Mouse (Mus musculus) frontal cortex, adult (tissue): ENCODE measurements at regions not wholly inside any gene's neighbourhood (a gene's known extent, or its start where the extent isn't known, plus 50 kb on each side); places are given as distances from the start of the nearest gene placed in this dataset.
A peak's percentile ranks its signal among the peaks of the same experiment; 100 is the strongest.

Experiments used
- ATAC-seq: cut with Nextera tagmentation; 2 replicates; pipeline ENCODE4 v1.9.2; 2017; ENCODE audit warnings: mild to moderate bottlenecking, moderate library complexity, mixed read lengths; ENCODE audit not compliant: low TSS enrichment

GRCm38 (mm10) chr9:118204456-118204855 is 54.5 kb upstream of the Cmc1 start:
- no peak for ATAC-seq

GRCm38 (mm10) chr9:118206483-118206882 is 56.5 kb upstream of the Cmc1 start:
- ATAC-seq = no peak

DNA sequence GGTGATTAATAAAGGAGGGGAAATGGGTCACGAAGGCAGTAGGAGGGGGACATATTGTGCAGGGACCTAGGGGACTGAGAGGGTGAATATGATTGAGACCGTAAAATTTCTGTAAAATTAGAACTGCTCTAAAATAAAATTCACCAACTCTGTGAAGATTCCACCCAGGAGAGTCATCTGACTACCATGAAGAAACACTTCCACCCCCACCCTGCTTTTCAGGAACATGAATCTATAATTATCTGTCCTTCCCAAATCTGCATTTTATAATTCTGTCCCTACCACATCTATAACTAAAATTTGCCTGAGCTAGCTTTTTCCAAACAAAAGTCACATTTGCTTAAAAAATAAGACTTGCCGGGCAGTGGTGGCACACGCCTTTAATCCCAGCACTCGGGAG is 69.7 kb upstream of the Cmc1 start:
- ATAC-seq = peak; percentile 90

GRCm38 (mm10) chr9:118221186-118221585 is 71.2 kb upstream of the Cmc1 start:
- no peak for ATAC-seq

DNA sequence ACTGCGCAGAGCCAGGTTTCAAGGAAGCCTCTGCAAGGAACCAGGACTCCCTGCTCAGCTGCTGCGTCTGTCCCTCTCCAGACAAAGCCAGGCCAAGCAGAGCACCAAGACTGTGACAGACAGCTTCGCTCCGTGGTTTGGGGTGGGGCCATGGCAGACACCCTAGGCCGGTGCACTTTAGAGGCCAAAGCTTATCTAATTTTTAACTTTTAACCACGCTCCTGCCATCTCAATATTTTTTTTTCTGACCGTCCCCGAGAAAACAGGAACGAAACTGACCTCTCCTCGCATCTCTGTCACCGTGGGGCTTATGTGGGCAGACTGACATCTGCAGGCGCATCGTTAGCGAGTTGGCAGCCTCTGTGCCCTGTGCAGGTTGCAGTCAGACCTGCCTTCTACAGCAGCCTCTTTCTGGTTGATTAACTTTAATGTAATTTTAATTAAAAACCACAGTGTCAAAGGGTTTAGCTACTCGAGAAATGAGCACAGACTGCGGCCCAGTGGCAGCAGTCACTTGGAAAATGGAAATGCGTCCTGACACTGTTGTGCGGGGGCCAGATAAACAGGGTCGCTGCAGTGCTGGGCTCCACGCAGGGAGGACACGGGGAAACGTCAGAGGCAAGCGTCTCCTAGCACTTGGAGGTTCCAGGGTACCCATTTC is 77.6 kb upstream of the Cmc1 start:
- no peak for ATAC-seq

GRCm38 (mm10) chr9:118228691-118229427 is 78.9 kb upstream of the Cmc1 start:
- no peak for ATAC-seq

GRCm38 (mm10) chr9:118240711-118241110 is 90.7 kb upstream of the Cmc1 start:
- ATAC-seq = no peak

GRCm38 (mm10) chr9:118246820-118247628 is 97.0 kb upstream of the Cmc1 start:
- no peak for ATAC-seq

DNA sequence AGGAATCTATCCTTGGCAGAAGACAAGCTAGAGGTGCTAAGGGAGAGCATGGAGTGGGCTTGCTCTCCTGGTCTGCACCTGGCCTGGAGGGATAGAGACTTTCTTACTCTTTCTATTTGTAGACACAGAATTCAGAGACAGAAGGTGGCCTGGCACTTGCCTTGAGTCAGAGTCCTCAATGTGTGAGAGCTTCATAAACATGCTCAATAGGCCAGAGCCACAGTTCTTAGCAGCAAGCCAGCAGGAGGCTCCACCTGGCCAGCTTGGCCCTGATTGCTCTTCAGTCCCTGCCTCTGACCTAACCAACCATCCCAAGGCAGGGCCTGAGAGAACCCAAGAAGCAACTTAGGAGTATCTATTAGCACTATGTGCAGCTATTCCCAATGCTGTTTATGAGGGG is 103.9 kb upstream of the Cmc1 start:
- ATAC-seq = no peak

GRCm38 (mm10) chr9:118255200-118255733 is 105.3 kb upstream of the Cmc1 start:
- ATAC-seq = no peak

GRCm38 (mm10) chr9:118255751-118256266 is 105.8 kb upstream of the Cmc1 start:
- ATAC-seq = no peak

DNA sequence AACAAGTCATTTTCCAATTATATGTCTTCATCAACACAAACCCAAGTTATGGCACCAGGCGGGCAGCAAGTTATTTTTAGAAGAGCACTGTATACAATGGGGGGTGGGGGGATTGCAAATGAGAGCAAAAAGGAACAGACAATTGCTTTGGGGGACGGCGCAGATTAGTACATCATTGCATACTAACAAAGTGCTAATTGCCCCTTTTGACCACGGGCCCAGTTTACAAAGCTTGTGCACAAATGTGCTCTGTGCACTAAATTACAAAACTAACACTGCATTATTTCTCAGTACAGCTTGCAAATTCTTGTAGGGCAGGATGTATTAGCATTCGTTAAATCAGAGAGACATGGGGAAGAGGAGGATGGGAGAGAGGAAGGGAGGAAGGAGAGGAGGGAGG is 116.3 kb upstream of the Cmc1 start:
- no peak for ATAC-seq

GRCm38 (mm10) chr9:118271681-118272080 is 121.7 kb upstream of the Cmc1 start:
- ATAC-seq = no peak

DNA sequence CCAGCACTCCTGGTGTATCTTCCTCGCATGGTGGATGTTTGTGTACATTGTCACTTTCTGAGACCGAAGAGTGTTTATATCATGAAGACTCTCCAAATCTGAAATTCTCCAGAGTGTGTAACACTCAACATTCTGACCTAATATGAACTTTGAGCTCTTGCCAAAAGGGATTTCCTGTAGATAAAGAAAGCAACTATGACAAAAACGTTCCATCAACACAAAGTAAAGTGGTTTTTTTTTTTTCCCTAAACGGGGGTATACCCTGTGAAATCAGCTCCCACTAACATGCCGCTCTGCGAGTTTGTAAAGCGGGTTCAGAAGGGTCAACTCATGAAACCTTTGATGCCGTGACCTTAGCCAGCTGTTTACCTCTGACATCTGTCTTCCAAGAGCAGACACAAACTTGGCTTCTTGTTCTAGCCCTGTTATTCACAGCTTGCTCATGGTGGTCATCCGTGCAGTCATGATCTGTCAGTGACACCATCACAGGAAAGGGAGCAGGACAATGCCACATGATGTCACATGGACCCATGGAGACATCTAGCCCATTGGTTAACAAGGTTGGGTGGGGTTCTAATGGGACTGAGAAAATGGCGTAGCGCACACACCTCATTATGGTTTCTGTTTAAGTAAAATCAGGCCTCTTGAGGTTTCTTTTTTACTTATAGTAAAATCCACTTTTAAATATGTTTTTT is 122.9 kb upstream of the Cmc1 start:
- no peak for ATAC-seq

- ATAC-seq = no peak
These were observed 135.5 kb upstream of the Cmc1 start for GRCm38 (mm10) chr9:118285481-118285880.

DNA sequence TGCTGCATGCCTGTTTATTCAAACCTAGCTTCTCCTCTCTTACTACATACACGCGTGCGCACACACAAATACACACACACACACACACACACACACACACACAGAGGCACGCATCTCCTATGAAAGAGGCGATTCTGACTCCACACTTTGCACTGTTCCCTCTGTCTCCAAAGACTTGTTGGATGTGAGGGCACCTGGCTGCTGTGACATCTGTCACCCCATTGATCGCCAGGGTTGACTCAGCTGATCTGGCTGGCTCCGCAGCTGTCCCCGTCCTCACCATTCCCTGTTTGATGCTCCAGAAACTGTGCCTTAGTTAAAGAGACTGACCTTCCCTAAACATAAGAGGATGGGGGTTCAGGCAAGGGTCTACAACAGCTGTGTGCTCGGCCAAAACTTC is 137.6 kb upstream of the Cmc1 start:
- ATAC-seq = no peak

DNA sequence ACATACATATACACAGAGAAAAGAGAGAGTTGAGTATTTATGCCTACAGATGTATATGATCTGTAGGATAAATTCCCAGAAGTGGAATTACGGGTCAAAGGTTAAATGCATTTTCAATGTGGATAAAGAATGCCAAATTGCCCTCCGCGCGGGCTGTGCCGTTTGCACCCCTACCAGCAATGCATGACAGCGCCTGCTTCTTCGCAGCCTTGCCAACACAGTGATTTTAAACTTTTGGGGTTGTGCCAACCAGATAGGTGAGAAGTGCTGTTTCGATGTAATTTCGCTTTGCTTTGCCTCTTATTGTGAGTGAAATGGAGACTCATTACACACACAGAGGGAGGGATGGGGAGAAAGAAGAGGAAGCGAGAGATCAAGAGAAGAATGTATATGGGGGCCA is 142.9 kb upstream of the Cmc1 start:
- ATAC-seq = no peak

GRCm38 (mm10) chr9:118294011-118294410 is 144.0 kb upstream of the Cmc1 start:
- no peak for ATAC-seq

DNA sequence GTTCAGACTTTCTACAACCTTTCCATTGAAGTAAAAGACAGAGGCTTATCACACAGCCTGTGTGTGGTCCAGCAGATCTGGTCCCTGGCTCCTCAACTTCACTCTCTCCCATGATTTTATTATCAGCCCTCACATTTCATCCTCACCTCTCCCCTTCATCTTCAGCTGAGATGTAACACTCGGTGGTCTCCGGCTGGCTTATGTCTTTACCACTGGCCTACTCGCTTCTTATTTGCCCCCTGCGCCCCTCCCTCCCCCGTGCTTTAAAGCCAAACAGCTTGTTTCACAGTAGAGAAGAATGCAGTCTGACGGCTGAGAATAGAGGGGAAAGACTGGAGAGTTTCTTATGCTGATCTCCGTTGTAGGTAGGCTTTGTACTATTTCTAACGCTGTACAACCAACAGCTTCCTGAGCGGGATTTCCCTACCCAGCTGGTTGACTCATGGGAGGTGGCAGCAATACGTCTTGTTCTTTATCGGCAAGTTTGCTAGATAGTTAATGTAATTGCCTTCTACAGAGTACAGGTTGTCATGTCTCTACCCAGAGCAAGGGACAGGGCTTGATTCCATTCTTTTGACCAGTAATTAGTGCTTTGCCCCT is 152.9 kb upstream of the Cmc1 start:
- no peak for ATAC-seq

- ATAC-seq = no peak
These were observed 159.5 kb upstream of the Eomes start for GRCm38 (mm10) chr9:118318357-118319140.
